Mouse (Mus musculus) hindbrain, embryonic 13.5 days (tissue): ENCODE measurements at regions not wholly inside any gene's neighbourhood (a gene's known extent, or its start where the extent isn't known, plus 50 kb on each side); places are given as distances from the start of the nearest gene placed in this dataset.

Experiments used
- ATAC-seq: fragments of 200-750 bp; cut with Nextera tagmentation; 2 replicates; pipeline ENCODE4 v1.8.0; 2017; ENCODE audit warnings: moderate TSS enrichment; ENCODE audit not compliant: low FRiP score
- H3K27ac ChIP-seq: fragments of 300-500 bp; sonication (generic); 2 replicates; pipeline ENCODE4 v1.5.1; 2015; ENCODE audit warnings: inconsistent platforms, mild to moderate bottlenecking, moderate library complexity
- H3K27me3 ChIP-seq: fragments of 300-500 bp; sonication (generic); 2 replicates; pipeline ENCODE4 v1.6.1; 2015; ENCODE audit warnings: mild to moderate bottlenecking, inconsistent platforms
- H3K36me3 ChIP-seq: fragments of 300-500 bp; sonication (generic); 2 replicates; pipeline ENCODE4 v1.6.1; 2015; ENCODE audit warnings: mild to moderate bottlenecking, inconsistent platforms
- H3K4me1 ChIP-seq: fragments of 300-500 bp; sonication (generic); replicated peaks from 2 replicates; pipeline ENCODE4 v1.6.1; 2015; ENCODE audit warnings: inconsistent platforms
- H3K4me2 ChIP-seq: fragments of 300-500 bp; sonication (generic); 2 replicates; pipeline ENCODE4 v1.6.1; 2015; ENCODE audit warnings: inconsistent platforms, mild to moderate bottlenecking, moderate library complexity
- H3K4me3 ChIP-seq: fragments of 300-500 bp; sonication (generic); 2 replicates; pipeline ENCODE4 v1.5.1; 2015; ENCODE audit warnings: mild to moderate bottlenecking, inconsistent platforms
- H3K9ac ChIP-seq: fragments of 300-500 bp; sonication (generic); 2 replicates; pipeline ENCODE4 v1.6.1; 2015; ENCODE audit warnings: mild to moderate bottlenecking, inconsistent platforms
- H3K9me3 ChIP-seq: fragments of 300-500 bp; sonication (generic); 2 replicates; pipeline ENCODE4 v1.6.1; 2016; ENCODE audit warnings: inconsistent platforms
- WGBS: fragments of 180-500 bp; shearing (Covaris S2); methylation state at CpG from one replicate; pipeline ENCODE4 v1.1.7; 2015; 5-methylcytosine and 5-hydroxymethylcytosine counted together

DNA sequence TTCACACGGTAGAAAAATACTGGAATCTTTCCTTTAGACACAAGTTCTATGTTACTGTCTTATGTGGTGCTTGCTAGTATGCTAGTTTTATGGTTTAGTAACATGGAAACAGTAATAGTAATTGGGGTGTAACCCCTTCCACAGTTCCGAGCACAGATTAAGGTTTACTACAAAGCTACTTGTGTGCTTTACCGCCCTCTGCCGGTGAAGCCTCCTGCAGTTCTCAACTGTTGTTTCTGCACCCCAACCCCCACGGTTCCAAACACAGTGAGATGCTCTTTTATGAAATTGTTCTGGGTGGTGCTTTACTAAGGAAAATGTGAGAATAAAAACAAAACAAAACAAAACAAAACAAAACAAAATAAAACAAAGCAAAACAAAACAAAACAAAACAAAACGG, 234.3 kb downstream of the Hace1 start:
- H3K36me3 ChIP-seq, result no peaks in the 10 kb centered on the region
- no peak overlapping the region for H3K9ac ChIP-seq
- no peak overlapping the region for H3K4me2 ChIP-seq
- ATAC-seq, result no peak
- no peak overlapping the region for H3K4me3 ChIP-seq
- peaks cover 10% of the 10 kb centered on the region for H3K4me1 ChIP-seq
- no peak overlapping the region for H3K27ac ChIP-seq
- H3K9me3 ChIP-seq, result no peaks in the 10 kb centered on the region
- WGBS, result 48% methylated on average over 6 of the region's 6 CpGs
- no peaks in the 10 kb centered on the region for H3K27me3 ChIP-seq

DNA sequence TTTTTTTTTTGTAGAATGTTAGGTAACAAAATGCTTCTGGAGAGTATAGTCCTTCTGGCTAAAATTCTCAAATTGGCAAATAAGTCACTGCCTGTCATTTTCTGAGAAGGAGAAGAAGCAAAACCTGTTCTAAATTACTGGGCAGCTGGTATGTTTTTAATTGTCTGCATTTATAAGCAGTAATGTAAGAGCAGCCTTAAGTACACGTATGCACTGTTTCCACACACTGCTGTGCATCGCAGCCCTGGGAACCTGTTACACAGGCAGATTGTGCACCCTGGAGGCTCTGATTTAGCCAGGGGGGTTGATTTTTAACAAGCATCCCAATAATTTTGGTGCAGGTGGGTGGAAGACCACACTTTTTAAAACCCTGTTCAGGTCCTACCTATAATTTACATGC, 236.2 kb downstream of the Hace1 start:
- WGBS, result 74% methylated on average over 2 of the region's 2 CpGs
- H3K4me2 ChIP-seq, result no peak overlapping the region
- ATAC-seq, result no peak

DNA sequence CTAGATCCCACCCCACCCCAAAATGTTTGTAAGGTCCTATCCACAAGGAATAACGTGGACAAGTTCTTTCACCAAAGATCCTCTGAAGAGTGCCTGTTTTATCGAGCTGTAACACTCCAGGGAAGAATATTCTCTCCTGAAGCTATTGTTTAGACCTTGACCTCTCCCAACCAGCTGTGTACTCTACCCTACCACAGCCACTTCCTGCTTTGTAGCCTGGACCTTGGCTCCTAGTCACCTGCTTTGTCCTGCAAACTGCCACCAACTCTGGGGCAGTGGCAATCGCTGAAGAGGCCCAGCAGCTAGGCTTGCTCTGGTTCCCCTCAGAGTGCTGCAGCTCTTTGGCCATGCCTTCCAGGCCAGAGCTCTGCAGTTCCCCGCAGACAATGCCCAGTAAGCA, 239.1 kb downstream of the Hace1 start:
- Histone ChIP-seq H3K9me3 (no peaks in the 10 kb centered on the region), H3K27ac (no peak overlapping the region), H3K4me3 (no peak overlapping the region), H3K27me3 (no peaks in the 10 kb centered on the region), H3K4me2 (no peak overlapping the region), H3K4me1 (no peaks in the 10 kb centered on the region; the same call in 1 of the 2 replicates), H3K36me3 (no peaks in the 10 kb centered on the region), H3K9ac (no peak overlapping the region)
- no peak for ATAC-seq
- WGBS, result 87% methylated on average over 4 of the region's 4 CpGs

More for the DNA sequence above, 236.2 kb downstream of the Hace1 start:
- H3K36me3 ChIP-seq, result no peaks in the 10 kb centered on the region
- H3K9me3 ChIP-seq, result no peaks in the 10 kb centered on the region
- no peak overlapping the region for H3K4me3 ChIP-seq
- H3K27me3 ChIP-seq, result no peaks in the 10 kb centered on the region
- no peaks in the 10 kb centered on the region; the same call in 1 of the 2 replicates for H3K4me1 ChIP-seq
- no peak overlapping the region for H3K9ac ChIP-seq
- no peak overlapping the region for H3K27ac ChIP-seq

DNA sequence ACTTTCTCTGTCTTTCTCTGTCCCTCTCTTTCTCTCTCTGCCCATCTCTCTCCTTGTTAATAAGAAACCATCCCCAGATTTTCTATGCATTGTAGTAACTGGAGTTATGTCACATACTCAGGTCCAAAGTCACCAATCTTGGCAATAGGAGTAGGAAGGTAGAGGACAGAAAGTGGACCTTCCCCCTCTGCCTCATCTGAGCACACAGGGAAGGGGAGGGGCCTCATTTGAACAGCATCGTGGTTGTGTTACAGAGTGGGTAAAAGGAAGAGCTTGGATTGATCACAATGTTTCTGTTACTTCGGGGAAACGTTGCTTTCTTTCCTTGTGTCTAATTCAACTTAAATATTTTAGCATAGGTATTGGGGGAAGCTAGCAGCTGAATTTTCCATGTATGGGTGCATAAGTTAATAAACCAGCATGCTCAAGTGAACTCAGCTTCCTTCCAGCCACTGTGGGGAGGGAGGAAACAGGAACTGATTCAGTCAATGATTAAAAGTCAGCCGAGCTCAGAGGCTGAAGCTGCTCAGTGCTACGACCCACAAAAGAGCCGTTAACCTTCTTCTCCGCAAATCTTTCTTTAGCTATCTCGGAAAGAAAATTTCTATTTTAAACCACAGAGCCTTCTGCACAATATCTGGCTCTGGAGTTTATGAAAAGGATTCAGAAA, 243.5 kb downstream of the Hace1 start:
- no peak overlapping the region for H3K4me2 ChIP-seq
- H3K27me3 ChIP-seq, result no peaks in the 10 kb centered on the region
- ATAC-seq, result no peak
- H3K9me3 ChIP-seq, result no peaks in the 10 kb centered on the region
- H3K9ac ChIP-seq, result no peak overlapping the region
- H3K27ac ChIP-seq, result no peak overlapping the region
- H3K4me1 ChIP-seq, result no peaks in the 10 kb centered on the region; the same call in 1 of the 2 replicates
- no peak overlapping the region for H3K4me3 ChIP-seq
- no peaks in the 10 kb centered on the region for H3K36me3 ChIP-seq
- 68% methylated on average over 8 of the region's 8 CpGs for WGBS

DNA sequence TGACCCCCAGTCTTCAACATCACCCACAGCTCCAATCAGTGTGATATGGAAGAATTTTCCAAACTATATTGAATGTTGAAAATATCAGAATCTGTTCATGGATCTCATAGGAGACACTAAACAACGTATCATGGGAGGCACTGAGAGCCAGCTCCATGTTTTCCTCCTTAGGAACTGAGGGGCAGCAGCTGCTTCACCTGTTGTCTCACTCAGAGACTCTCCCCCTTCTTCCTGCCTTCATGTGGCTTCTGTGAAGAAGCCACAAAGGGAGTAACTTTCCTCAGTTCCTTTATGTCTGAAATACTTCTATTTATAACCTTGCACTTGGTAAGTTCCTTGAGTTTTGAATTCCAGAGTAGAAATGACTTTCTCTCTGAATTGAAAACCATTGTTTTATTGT, 244.6 kb downstream of the Hace1 start:
- Histone ChIP-seq H3K27ac (no peak overlapping the region), H3K4me3 (no peak overlapping the region), H3K4me1 (no peaks in the 10 kb centered on the region), H3K36me3 (no peaks in the 10 kb centered on the region), H3K9me3 (no peaks in the 10 kb centered on the region), H3K27me3 (no peaks in the 10 kb centered on the region), H3K9ac (no peak overlapping the region), H3K4me2 (no peak overlapping the region)
- 86% methylated on average over 1 of the region's 1 CpGs for WGBS
- ATAC-seq, result no peak

DNA sequence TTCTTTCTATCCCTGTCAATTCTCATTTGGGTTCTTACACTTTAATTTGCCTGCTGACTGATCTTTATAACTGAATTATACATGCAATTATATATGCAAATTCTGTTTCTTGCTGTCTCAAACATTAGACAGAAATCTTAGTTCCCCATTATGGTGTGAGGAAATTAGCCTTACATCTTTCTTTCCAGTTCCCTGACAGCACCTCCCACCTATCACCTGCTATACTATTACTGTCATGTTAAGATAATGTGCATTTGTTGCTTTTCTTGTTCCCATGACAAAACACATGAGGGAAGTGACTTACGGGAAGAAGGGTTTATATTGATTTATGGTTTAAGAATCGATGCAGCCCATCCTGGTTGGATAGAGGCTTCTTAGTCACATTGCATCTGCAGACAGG, 246.0 kb downstream of the Hace1 start:
- Histone ChIP-seq H3K9ac (no peak overlapping the region), H3K4me1 (no peaks in the 10 kb centered on the region), H3K4me3 (no peak overlapping the region), H3K36me3 (no peaks in the 10 kb centered on the region), H3K4me2 (no peak overlapping the region), H3K27me3 (no peaks in the 10 kb centered on the region), H3K9me3 (no peaks in the 10 kb centered on the region), H3K27ac (no peak overlapping the region)
- ATAC-seq, result no peak
- 76% methylated on average over 2 of the region's 2 CpGs for WGBS

DNA sequence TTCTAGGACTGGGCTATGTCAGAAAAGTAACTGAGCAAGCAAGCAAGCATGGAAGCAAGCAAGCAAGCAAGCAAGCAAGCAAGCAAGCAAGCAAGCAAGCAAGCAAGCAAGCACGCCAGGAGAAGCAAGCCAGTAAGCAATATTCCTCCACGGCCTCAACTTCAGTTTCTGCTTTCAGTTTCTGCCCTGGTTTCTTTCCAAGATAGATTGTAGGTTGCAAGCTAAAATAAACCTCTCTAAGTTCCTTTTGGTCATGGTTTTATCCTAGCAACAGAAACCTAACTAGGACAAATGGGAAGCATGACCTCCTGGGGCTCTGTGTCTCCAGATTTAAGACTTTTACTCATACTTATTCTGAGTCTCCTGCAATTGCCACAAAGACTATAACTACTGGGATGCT, 271.0 kb downstream of the Hace1 start:
- H3K4me3 ChIP-seq, result no peak overlapping the region
- no peak overlapping the region for H3K4me2 ChIP-seq
- no peak for ATAC-seq
- H3K9ac ChIP-seq, result no peak overlapping the region
- no peak overlapping the region for H3K27ac ChIP-seq
- no peaks in the 10 kb centered on the region for H3K9me3 ChIP-seq
- 88% methylated on average over 2 of the region's 2 CpGs for WGBS
- no peaks in the 10 kb centered on the region for H3K4me1 ChIP-seq
- no peaks in the 10 kb centered on the region for H3K36me3 ChIP-seq
- H3K27me3 ChIP-seq, result no peaks in the 10 kb centered on the region

DNA sequence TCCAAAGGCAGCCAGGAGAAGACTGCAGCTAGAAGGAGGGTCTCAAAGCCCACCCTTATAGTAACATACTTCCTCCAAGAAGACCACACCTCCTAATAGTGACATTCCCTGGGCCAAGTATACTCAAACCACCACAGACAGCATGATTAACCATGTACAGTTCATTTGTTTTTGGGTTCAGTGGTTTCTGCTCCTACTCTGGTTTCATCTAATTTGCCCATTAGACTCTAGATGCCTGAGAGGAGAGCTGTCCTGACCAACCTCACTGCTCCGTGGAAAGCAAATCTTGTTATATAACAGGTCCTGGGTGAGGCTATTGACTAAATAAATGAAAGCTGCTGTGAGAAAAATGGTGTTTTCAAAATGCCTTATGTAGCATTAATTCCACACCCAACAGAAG, 272.2 kb downstream of the Hace1 start:
- 79% methylated on average over 1 of the region's 1 CpGs for WGBS
- no peak overlapping the region for H3K27ac ChIP-seq
- H3K4me3 ChIP-seq, result no peak overlapping the region
- H3K4me1 ChIP-seq, result no peaks in the 10 kb centered on the region
- no peak overlapping the region for H3K4me2 ChIP-seq
- H3K36me3 ChIP-seq, result no peaks in the 10 kb centered on the region
- no peaks in the 10 kb centered on the region for H3K27me3 ChIP-seq
- ATAC-seq, result no peak
- no peak overlapping the region for H3K9ac ChIP-seq
- no peaks in the 10 kb centered on the region for H3K9me3 ChIP-seq

DNA sequence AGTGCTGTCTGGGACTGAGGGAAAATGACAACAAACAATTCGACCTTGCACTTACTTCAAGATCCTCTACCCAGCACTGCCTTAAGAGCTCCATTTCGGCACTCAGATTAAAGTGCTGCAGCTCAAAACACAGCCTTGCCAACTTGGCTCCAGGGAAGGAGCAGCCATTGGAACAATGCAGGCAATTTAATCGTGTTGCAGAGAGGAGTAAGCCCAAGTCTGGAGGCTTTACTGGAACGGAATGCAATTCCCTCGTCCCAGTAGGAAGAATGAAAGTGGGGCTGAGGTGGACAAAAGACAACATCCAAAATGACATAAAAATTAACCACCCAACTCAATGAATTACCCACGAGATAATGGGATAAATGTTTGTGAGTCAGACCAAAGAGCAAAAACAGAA, 273.0 kb downstream of the Hace1 start:
- Histone ChIP-seq H3K27me3 (no peaks in the 10 kb centered on the region), H3K36me3 (no peaks in the 10 kb centered on the region), H3K9me3 (no peaks in the 10 kb centered on the region), H3K4me3 (no peak overlapping the region), H3K4me1 (no peaks in the 10 kb centered on the region), H3K27ac (no peak overlapping the region), H3K9ac (no peak overlapping the region), H3K4me2 (no peak overlapping the region)
- 58% methylated on average over 6 of the region's 6 CpGs for WGBS
- no peak for ATAC-seq

DNA sequence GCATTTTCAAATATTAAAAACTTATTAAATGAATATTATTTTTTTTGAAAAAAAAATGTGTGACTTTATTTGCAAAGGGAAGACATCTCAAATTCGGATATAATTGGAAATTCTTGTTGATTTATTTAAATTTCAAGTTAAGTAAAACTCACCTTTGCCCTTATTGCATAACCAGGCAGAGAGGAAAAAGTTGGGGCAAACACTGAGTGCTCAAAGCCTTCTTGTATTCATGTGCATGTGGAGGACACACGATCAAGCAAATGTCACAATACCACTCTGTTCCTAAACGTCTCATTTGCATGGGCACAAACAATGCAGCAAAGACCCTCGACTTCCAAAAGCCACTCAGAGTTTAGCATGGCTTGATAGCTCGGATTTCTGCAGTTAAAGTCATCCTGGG, 275.1 kb downstream of the Hace1 start:
- no peaks in the 10 kb centered on the region for H3K9me3 ChIP-seq
- H3K4me3 ChIP-seq, result no peak overlapping the region
- H3K27me3 ChIP-seq, result no peaks in the 10 kb centered on the region
- H3K27ac ChIP-seq, result no peak overlapping the region
- no peaks in the 10 kb centered on the region for H3K4me1 ChIP-seq
- no peaks in the 10 kb centered on the region for H3K36me3 ChIP-seq
- ATAC-seq, result no peak
- WGBS, result 47% methylated on average over 5 of the region's 5 CpGs
- H3K9ac ChIP-seq, result no peak overlapping the region
- H3K4me2 ChIP-seq, result no peak overlapping the region

DNA sequence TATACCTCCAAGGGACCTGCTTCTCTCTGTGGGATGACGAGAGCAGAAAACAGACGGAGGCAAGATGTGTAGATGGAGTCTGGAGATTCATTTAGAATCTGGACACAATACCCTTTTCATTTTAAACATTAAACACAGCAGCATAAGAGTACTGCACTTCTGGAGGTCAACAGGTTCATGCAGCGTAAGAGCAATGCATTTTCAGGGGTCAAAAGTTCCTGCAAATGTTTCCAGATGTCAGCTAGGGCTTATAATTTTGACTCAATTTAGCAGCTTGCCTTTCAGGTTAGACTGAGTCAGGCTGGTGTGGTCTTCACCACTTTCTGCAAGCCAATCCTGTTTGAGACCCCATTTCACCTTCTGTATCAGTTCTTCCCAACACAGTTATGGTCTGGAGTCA, 277.9 kb downstream of the Hace1 start:
- no peaks in the 10 kb centered on the region for H3K36me3 ChIP-seq
- H3K9ac ChIP-seq, result no peak overlapping the region
- no peak overlapping the region for H3K4me2 ChIP-seq
- no peak for ATAC-seq
- no peak overlapping the region for H3K27ac ChIP-seq
- H3K9me3 ChIP-seq, result no peaks in the 10 kb centered on the region
- H3K4me1 ChIP-seq, result no peaks in the 10 kb centered on the region
- H3K4me3 ChIP-seq, result no peak overlapping the region
- H3K27me3 ChIP-seq, result no peaks in the 10 kb centered on the region
- 72% methylated on average over 3 of the region's 3 CpGs for WGBS

DNA sequence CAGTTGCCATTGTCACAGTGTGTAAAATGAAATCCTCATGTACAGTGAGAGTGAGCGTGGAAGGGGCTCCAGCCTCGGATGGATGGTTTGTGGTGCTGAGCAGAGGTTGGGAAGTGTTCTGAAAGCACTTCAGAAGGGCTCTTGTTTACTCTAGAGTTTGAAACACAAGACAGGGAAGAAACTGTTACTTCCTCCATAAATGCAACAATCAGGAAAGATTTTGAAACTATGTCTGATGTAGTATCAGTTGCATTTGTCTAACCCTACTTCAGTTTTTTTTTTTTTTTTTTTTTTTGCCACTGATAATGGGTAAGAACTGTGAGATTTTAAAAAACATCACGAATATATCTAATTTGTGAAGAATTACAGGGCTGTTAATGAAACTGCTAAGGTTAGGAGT, 281.5 kb downstream of the Hace1 start:
- H3K27ac ChIP-seq, result no peak overlapping the region
- H3K9me3 ChIP-seq, result no peaks in the 10 kb centered on the region
- 80% methylated on average over 3 of the region's 3 CpGs for WGBS
- H3K36me3 ChIP-seq, result no peaks in the 10 kb centered on the region
- ATAC-seq, result no peak
- H3K4me2 ChIP-seq, result no peak overlapping the region
- H3K9ac ChIP-seq, result no peak overlapping the region
- no peaks in the 10 kb centered on the region for H3K4me1 ChIP-seq
- H3K27me3 ChIP-seq, result no peaks in the 10 kb centered on the region
- H3K4me3 ChIP-seq, result no peak overlapping the region

DNA sequence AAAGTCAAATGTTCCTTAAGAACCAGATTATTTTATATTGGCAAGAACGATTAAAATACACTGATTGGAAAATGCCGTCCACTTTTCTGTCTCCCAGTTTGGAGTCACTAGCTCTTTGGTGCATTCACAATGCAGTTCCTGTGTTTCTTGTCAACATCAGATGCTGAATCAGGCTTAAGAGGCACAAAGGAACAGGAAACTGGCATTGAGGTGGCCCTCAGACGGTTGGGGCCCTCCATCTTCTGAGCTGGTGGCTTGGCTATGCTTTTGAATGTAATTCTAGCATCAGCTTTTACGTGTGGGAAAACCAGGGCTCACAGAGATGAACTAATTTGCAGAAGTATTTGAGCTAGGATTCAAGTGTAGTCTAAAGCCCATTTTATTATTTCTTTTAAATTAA, 282.3 kb downstream of the Hace1 start:
- no peak overlapping the region for H3K4me2 ChIP-seq
- H3K9ac ChIP-seq, result no peak overlapping the region
- ATAC-seq, result no peak
- 70% methylated on average over 4 of the region's 4 CpGs for WGBS
- H3K27me3 ChIP-seq, result no peaks in the 10 kb centered on the region
- H3K36me3 ChIP-seq, result no peaks in the 10 kb centered on the region
- no peaks in the 10 kb centered on the region for H3K4me1 ChIP-seq
- H3K27ac ChIP-seq, result no peak overlapping the region
- no peaks in the 10 kb centered on the region for H3K9me3 ChIP-seq
- H3K4me3 ChIP-seq, result no peak overlapping the region
